Mouse (Mus musculus) stomach, adult 2 months (tissue): ENCODE measurements around the gene Carf. TPM values are rescaled to one million over a fixed set of nuclear protein-coding genes. Genes with fewer than 3 reads are reported as not detected.

Experiments
- polyA plus RNA-seq: library from polyadenylated mRNA; depleted of rRNA; stranded (reverse); fragments of >200 nt; gene quantifications from 2 replicates; pipeline ENCODE4 v1.2.3, GENCODE M21; 2012; rRNA removed

Carf gene
- 0.10 and 0.47 TPM in 2 replicates for polyA plus RNA-seq

DNA sequence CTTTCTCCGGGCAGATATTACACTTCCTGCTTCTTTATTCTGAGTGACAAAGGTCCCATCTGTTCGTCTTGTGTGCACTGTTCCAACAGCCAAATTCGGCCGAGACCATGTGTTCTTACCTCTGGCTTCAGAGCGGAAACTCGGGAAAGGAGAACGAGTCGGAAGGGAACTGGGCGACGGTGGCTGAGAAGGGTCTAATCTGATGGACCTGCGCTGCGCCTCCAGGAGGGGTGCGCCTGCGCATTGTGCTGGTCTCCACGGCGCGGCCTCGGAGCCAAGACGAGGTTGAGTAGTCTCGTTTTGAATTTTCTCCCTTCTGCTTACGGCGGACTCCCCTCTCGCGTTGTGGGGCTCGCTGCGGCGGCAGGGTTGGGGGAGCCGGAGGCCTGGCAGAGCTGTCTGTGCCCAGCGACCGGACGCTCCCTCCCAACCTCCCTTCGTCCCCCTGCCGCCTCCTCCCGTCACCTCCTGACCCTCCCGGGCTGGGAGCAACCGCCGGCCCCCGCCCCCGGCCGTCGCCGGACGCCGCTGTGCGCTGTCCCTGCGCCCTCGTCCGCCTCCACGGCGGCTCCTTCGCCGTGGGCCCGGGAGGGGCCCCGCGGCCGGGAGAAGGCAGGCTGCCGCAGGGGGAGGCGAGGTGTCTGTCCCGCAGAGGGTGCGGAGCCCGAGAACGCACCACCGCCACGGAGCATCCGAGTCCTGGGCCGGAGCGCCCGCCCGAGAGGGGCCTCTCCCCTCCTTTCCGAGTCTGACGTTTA, at the start of gene Carf, which contains the start of gene Wdr12:
Carf (plus strand) TSS at position 224 of the 758 bp plus-strand sequence.
Wdr12 (minus strand) TSS at position 622 of the 758 bp plus-strand sequence.

DNA sequence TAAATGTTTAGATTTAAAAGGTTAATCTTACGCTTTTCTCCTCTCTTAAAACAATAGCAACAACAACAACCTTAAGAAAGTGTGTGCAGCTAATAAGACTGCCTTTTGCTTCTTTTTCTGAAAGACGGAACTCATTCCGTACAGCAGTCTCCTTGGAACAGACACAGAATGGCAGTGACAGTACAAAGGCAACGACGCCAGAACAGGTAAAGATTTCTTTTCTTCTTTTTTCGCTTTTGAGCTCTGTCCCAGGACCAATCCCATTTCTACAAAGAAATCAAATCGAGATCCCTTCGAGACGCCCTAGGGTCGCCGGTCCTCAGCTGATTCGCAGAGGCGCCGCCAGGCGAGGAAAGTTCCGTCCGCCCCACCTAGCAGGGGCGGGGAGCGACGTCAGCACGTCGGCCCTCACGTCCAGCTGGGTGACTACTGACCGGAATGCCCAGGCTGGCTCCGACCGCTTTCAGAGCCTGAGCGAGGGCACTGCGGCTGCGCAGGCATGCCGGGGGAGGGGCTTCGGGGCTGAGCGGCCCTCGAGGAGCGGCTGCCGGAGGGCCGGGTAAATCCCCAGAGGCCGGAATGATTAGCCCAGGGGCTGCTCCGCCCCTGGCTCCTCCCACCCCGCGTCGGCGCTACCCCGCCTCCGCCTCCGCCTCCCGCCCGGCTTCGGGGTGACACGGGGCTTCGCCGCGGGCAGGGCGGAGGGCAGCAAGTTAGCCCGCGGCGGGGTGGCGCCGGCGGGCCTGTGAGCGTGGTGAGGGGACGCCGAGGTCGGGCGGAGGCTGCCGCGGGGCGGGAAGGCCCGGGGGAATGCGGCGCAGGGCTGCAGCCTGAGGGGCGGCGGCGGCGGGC, 82.1 kb downstream of the Carf start, which contains the start of gene Nbeal1:
Nbeal1 (plus strand) TSS at position 668 of the 852 bp plus-strand sequence.

Other genes with a start within 250 kb of the Carf start
- gene Fam117b, start 185.2 kb upstream of the Carf start, polyA plus RNA-seq: 3.1 and 3.5 TPM in 2 replicates
- 0.02 and 0.06 TPM in 2 replicates for gene Ica1l, start 55.1 kb upstream of the Carf start, polyA plus RNA-seq
- 0.62 and 0.82 TPM in 2 replicates for gene Wdr12, start 398 bp downstream of the Carf start, polyA plus RNA-seq
- 0.23 and 0.39 TPM in 2 replicates for gene Nbeal1, start 82.4 kb downstream of the Carf start, polyA plus RNA-seq
- gene Cyp20a1, start 245.1 kb downstream of the Carf start, polyA plus RNA-seq: 0.92 and 1.4 TPM in 2 replicates